Mouse (Mus musculus) liver, postnatal 0 days (tissue): ENCODE measurements around the gene Max. TPM values are rescaled to one million over a fixed set of nuclear protein-coding genes. Genes with fewer than 3 reads are reported as not detected.

Source experiments
- ATAC-seq: fragments of 200-750 bp; cut with Nextera tagmentation; 2 replicates; pipeline ENCODE4 v1.8.0; 2017; ENCODE audit warnings: mild to moderate bottlenecking, moderate library complexity
- DNase-seq: peaks from one replicate; pipeline ENCODE4 v3.0.0-alpha.2; 2016
- H3K27ac ChIP-seq: fragments of 300-500 bp; sonication (generic); 2 replicates; pipeline ENCODE4 v1.5.1; 2014; ENCODE audit warnings: antibody characterized with exemption, moderate library complexity, mild to moderate bottlenecking, low read depth
- H3K27me3 ChIP-seq: fragments of 300-500 bp; sonication (generic); 2 replicates; pipeline ENCODE4 v1.6.1; 2014; ENCODE audit warnings: low read length, control low read depth, mixed read lengths; ENCODE audit not compliant: insufficient read depth
- H3K36me3 ChIP-seq: fragments of 300-500 bp; sonication (generic); replicated peaks from 2 replicates; pipeline ENCODE4 v1.6.1; 2014; ENCODE audit warnings: mild to moderate bottlenecking, control low read depth, low read length, moderate library complexity, mixed read lengths; ENCODE audit not compliant: insufficient read depth
- H3K4me1 ChIP-seq: fragments of 300-500 bp; sonication (generic); 2 replicates; pipeline ENCODE4 v1.6.1; 2014; ENCODE audit warnings: antibody characterized with exemption, mild to moderate bottlenecking, control low read depth; ENCODE audit not compliant: insufficient read depth
- H3K4me2 ChIP-seq: fragments of 300-500 bp; sonication (generic); 2 replicates; pipeline ENCODE4 v1.6.1; 2014; ENCODE audit warnings: low read depth, mild to moderate bottlenecking, low read length, moderate library complexity, mixed read lengths
- H3K4me3 ChIP-seq: fragments of 300-500 bp; sonication (generic); 2 replicates; pipeline ENCODE4 v1.5.1; 2014; ENCODE audit warnings: low read depth, low read length
- H3K9ac ChIP-seq: fragments of 300-500 bp; sonication (generic); replicated peaks from 2 replicates; pipeline ENCODE4 v1.6.1; 2014; ENCODE audit warnings: mild to moderate bottlenecking, moderate library complexity
- H3K9me3 ChIP-seq: fragments of 300-500 bp; sonication (generic); 2 replicates; pipeline ENCODE4 v1.6.1; 2016; ENCODE audit warnings: mild to moderate bottlenecking, control low read depth, low read length, mixed read lengths
- CTCF ChIP-seq: sonication (generic); IDR thresholded peaks from 2 replicates; pipeline ENCODE4 v1.5.1; 2016; ENCODE audit warnings: antibody characterized with exemption, low read depth
- EP300 ChIP-seq: IDR thresholded peaks from 2 replicates; pipeline ENCODE4 v1.6.1; 2016; ENCODE audit warnings: antibody characterized with exemption, low read depth, mild to moderate bottlenecking
- WGBS: fragments of 180-500 bp; shearing (Covaris S2); extraction: QIAGEN DNeasy Blood & Tissue Kit; methylation state at CpG from one replicate; pipeline ENCODE4 v1.1.7; 2014; ENCODE audit not compliant: insufficient replicate concordance; 5-methylcytosine and 5-hydroxymethylcytosine counted together
- polyA plus RNA-seq: library from polyadenylated mRNA; unstranded; fragments of >200 nt; fragmentation: Nextera tagmentation; extraction: Ambion mirVana; gene quantifications from 2 replicates; pipeline ENCODE4 v1.2.1, GENCODE M21; 2015

Max gene
- polyA plus RNA-seq, 1 experiment from 2014 or later, result 7.1 TPM

DNA sequence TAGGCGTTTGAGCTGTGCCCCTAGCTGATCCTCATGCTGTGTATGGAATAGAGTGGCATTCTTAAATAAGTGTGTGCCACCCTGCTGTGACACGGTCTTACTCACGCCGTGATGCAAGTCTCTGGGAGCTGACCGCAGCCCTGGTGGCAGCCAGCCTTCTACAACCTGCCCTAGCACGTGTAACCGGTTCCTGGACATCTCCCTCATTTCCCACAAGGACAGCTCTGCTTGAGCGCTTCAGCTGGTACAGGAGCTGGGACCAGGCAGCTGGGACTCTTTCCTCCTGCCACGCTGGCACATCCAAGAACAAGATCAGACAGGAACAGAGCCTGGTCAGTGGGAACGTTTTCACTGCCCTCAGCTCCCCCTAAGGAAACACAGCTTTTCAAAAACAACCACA lies 34.5 kb downstream of the Max start:
- H3K9ac ChIP-seq, result no peak overlapping the region
- no peak overlapping the region for H3K4me3 ChIP-seq
- no peak overlapping the region for H3K27ac ChIP-seq
- H3K4me2 ChIP-seq, result no peak overlapping the region
- H3K9me3 ChIP-seq, result no peaks in the 10 kb centered on the region
- TF ChIP-seq EP300 (no peak), CTCF (no peak)
- WGBS, result 69% methylated on average over 10 of the region's 10 CpGs
- H3K36me3 ChIP-seq, result 0 out of 2 replicates have a peak, but pooled peaks cover 4% of the 10 kb centered on the region
- no peaks in the 10 kb centered on the region for H3K27me3 ChIP-seq
- peaks cover 7% of the 10 kb centered on the region for H3K4me1 ChIP-seq
- ATAC-seq, result no peak
- DNase-seq, result no peak

DNA sequence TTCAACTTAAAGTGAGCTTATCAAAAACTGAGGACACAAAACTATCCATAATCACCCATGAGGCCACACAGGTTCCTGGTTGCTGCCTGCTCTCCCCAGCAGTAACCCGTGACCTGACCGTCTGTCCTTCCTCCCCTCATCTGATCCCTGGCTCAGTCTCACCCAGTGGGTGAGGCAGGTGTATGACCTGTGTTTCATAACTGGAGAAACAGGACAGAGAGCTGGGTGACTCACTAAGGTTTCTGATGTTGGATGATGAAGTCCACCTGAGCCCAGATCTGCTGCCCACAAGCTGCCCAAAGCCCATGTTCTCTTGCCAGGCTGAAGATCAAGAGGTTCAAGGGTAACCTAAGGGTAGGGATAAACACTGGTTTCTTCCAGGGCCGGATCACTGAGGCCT lies 35.0 kb downstream of the Max start:
- ATAC-seq (no peak), DNase-seq (no peak)
- Histone ChIP-seq H3K4me3 (no peak overlapping the region), H3K4me2 (no peak overlapping the region), H3K9me3 (no peaks in the 10 kb centered on the region), H3K27me3 (no peaks in the 10 kb centered on the region), H3K27ac (no peak overlapping the region), H3K9ac (no peak overlapping the region), H3K4me1 (peaks cover 7% of the 10 kb centered on the region), H3K36me3 (0 out of 2 replicates have a peak, but pooled peaks cover under 1% of the 10 kb centered on the region)
- WGBS, result 74% methylated on average over 3 of the region's 3 CpGs
- no peak for TF ChIP-seq EP300
- no peak for TF ChIP-seq CTCF

DNA sequence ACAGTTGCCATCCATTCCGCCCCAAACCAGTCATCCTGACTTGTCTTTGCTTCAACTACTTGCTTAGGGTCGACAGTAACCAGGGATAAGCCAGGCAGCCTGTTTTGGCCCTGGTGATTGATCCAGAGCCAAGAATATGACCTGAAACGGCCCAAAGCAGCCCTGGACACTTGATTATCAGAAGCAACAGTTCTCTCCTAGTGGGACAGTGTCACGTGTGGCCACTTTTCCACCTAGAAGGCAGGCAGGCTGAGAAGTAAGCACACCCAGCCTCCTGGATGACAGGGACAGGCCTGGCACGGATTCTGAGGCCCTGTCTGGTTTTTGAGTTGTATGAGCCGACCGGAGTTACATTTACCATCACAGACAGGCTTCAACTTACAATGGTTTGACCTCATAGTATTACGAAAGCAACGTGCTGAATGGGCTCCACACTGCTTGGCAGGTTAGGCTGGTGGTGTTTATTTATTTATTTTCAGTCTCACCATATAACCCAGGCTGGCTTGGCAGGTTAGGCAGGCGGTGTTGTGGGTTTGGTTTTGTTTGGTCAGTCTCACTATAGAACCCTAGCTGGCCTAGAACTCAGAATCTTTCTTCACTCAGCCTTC lies 35.6 kb downstream of the Max start:
- Histone ChIP-seq H3K36me3 (0 out of 2 replicates have a peak, but pooled peaks cover 3% of the 10 kb centered on the region), H3K4me2 (no peak overlapping the region), H3K27me3 (no peaks in the 10 kb centered on the region), H3K9me3 (no peaks in the 10 kb centered on the region), H3K4me3 (no peak overlapping the region), H3K4me1 (peaks cover 7% of the 10 kb centered on the region), H3K9ac (no peak overlapping the region), H3K27ac (no peak overlapping the region)
- no peak for DNase-seq
- 68% methylated on average over 10 of the region's 10 CpGs for WGBS
- TF ChIP-seq EP300 (no peak), CTCF (no peak)
- no peak for ATAC-seq

DNA sequence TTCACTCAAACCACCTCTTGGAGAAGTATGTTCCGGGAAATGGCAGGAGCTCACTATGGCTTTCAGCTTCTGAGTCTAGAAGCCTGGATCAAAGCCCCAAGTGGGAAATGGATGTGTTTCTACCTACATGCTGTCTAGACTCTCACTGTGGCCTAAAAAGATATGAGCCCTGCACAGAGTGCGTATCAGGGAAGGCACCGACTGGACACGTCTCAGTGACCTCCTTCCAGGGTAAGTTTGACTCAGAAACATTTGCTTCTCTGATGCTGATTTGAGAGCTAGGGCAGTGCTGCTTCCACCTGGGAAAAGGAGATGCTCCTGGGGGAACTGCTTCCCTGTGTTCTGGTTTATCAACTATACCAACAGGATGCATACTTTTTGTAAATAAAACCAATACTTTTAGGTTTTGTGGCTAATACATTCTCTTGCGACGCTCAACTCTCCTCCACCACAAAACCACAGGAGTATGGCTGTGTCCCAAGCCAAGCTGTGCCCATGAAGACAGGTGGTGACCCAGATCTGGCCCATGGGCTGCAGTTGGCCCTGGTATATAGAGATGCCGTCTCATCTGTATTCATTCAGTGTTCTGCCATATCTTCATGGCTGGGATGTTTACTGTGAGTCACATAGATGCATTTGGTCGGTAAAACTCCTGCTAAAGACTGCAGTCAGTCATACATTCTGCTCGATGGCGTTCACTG lies 36.9 kb downstream of the Max start:
- TF ChIP-seq EP300 (no peak), CTCF (no peak)
- Histone ChIP-seq H3K9ac (no peak overlapping the region), H3K9me3 (no peaks in the 10 kb centered on the region), H3K4me3 (no peak overlapping the region), H3K36me3 (peaks cover 11% of the 10 kb centered on the region), H3K4me2 (no peak overlapping the region), H3K4me1 (peaks cover 1% of the 10 kb centered on the region), H3K27me3 (no peaks in the 10 kb centered on the region), H3K27ac (no peak overlapping the region)
- WGBS, result 75% methylated on average over 10 of the region's 10 CpGs
- no peak for DNase-seq
- no peak for ATAC-seq

DNA sequence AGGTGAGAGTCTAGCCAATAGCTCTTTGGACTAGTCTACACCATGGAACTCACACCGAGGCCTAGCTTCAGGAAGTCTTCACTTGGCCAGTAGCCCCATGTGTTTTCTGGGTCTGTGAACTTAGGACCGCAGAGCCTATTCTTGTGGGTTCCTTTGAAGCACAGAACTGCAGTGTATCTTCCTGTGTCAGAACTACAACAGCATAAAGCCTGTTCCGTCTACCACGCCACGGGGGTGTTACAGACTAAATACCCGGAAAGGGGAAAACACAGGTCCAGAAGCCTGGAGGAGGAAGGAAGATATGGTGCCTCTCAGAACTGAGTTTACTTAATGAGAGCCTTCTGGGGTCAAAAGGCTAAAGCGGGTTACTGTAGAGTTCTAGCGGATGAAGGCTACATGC lies 38.9 kb downstream of the Max start:
- H3K9me3 ChIP-seq, result no peaks in the 10 kb centered on the region
- peaks cover 13% of the 10 kb centered on the region for H3K36me3 ChIP-seq
- ATAC-seq (no peak), DNase-seq (no peak)
- TF ChIP-seq EP300 (no peak), CTCF (no peak)
- H3K9ac ChIP-seq, result no peak overlapping the region
- H3K27me3 ChIP-seq, result no peaks in the 10 kb centered on the region
- H3K4me2 ChIP-seq, result no peak overlapping the region
- no peak overlapping the region for H3K4me3 ChIP-seq
- H3K27ac ChIP-seq, result no peak overlapping the region
- H3K4me1 ChIP-seq, result peaks cover 2% of the 10 kb centered on the region
- 75% methylated on average over 8 of the region's 8 CpGs for WGBS

DNA sequence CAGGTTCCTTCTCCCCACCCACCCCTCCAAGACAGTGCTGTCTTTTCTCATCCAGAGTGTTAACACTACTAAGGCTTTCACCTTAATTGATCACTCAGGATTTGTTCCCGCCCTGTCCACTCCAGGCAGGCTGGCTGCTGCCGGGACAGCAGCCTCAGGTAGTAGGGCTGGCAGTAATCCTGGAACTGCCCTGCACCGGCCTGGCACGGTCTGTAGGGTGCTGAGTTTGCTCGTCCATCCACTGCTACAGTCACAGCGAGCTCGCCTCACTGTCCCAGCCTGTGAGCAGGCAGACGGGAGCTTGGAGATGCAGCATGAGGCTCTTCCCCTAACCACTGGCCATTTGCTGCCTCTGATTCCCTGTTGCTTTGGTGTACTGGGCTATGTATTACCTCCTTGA lies 41.0 kb downstream of the Max start:
- Histone ChIP-seq H3K27me3 (no peaks in the 10 kb centered on the region), H3K27ac (no peak overlapping the region), H3K4me1 (peaks cover 5% of the 10 kb centered on the region), H3K9ac (no peak overlapping the region), H3K4me3 (no peak overlapping the region), H3K9me3 (no peaks in the 10 kb centered on the region), H3K36me3 (peaks cover 16% of the 10 kb centered on the region), H3K4me2 (no peak overlapping the region)
- WGBS, result 94% methylated on average over 8 of the region's 8 CpGs
- TF ChIP-seq EP300 (no peak), CTCF (no peak)
- DNase-seq (no peak), ATAC-seq (no peak)
